Mouse (Mus musculus) pancreas, adult 10 weeks (tissue): Measurements from ENCODE around the gene Ms4a4b. TPM values are rescaled to one million over a fixed set of nuclear protein-coding genes. Genes with fewer than 3 reads are reported as not detected.

Experiments
- polyA plus RNA-seq: library from polyadenylated mRNA; stranded (reverse); fragments of 350-450 nt; fragmentation: Illumina TruSeq; extraction: RNeasy Lipid Tissue Mini Kit (QIAGEN cat#74804); gene quantifications from one replicate; pipeline ENCODE4 v1.2.3, GENCODE M21; 2015; ENCODE audit warnings: low read depth, low replicate concordance; ENCODE audit not compliant: insufficient read depth

The Ms4a4b gene
- not detected for polyA plus RNA-seq

DNA sequence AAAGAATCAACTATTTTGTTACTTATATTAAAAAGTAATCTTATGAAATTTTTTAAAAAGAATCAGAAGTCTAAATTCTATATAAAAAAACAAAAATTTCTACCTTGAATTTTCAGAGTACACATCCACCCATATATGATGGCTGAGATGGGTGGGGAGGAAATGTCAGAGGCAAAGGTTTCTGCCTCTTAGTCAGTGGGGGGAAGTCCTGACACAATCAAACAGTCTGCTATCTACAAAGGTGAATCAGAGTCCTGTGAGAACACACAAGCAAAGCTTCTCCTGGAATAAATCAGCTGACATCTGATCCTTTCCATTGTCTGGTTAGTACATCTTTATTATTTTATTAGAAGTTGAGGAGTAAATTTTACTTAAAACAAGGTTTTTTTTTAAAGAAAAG, at the start of gene Ms4a4b:
Gene Ms4a4b (plus strand): TSS at position 216 of the 400 bp plus-strand sequence.

DNA sequence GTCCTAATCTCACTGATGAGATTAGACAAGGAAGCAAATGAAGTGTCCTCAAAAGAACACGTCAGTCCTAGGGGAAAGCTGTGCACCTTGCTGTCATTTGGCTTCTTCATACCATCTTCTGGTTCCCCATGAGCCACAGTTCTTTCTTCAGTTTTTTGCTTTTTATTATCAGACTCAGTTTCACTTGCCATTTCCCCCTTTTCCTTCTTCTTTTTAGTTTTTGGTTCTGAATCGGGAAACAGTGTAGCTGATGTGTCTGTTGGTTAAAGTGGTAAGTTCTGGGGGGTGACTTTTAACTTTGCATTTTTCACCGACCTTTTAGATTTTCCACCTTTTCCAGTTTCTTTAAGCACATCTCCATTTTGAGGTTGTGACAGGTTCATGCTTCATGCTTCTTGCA, 38.8 kb upstream of the Ms4a4b start, which contains the start of gene Ms4a4c:
Gene Ms4a4c (plus strand): TSS at position 244 of the 400 bp plus-strand sequence.

DNA sequence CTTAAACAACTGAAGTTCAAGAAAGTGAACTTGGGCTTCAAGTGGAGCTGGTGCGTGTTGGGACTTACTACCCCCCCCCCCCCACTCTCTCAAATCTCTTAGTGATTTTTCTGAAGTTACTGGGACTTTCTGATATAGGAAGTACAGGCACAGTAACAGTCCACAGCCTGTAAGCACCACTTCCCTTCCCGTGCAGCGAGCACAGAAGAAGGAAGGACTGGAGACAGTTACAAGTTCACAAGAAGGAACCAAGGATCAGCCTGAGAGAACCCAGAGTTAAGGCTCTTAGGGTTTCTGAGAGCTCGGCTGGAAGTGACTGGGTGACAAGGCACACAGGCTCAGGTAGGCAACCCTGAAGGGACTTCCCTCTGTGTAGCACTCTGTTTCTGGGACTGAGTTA, 25.9 kb downstream of the Ms4a4b start, which contains the start of gene Ms4a6c:
Gene Ms4a6c (plus strand): TSS at position 152 of the 400 bp plus-strand sequence.

DNA sequence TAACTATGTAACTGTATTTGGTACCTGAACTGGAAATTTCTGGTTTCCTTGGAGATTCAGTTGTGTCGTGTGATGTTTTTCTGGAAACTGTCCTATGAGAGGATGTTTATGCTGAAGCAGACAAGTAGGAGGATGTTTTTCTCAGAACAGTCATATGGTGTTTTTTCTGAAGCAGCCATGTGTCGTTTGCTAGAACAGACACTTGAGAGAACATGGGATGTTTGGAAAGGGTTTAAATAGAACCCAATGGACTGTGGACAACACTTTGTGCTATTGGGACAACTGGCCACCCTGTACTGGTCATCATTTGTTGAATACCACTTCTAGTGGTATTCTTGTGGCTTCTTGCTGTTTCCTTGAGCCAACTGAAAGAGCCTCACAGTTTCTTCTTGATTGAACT, 42.4 kb downstream of the Ms4a4b start, which contains the start of gene Gm8369:
Gene Gm8369 (plus strand): TSS at position 193 of the 400 bp plus-strand sequence.

DNA sequence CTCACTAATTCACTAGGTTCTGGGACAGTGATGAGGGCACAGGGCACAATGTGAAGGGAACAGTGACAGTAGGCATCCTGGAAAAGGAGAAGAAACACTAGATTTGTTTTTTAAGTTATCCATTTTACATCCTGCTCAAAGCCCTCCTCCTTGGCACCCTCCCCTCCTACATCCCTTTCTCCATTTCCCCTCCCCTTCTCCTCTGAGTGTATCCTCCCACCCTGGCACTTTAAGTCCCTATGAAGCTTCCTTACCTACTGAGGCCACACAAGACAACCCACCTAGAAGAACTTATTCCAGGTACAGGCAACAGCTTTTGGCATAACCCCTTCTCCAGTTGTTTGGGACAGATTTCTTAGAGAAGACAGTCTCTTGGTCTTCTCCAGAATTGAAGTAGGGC, 72.9 kb downstream of the Ms4a4b start, which contains the start of gene Ms4a6b:
Gene Ms4a6b (plus strand): TSS at position 267 of the 400 bp plus-strand sequence.

Other genes starting within 250 kb of the Ms4a4b start
- gene Ms4a13, start 246.8 kb upstream of the Ms4a4b start, polyA plus RNA-seq = not detected
- gene Ms4a12, start 211.1 kb upstream of the Ms4a4b start, polyA plus RNA-seq = not detected
- gene Ms4a1, start 177.3 kb upstream of the Ms4a4b start, polyA plus RNA-seq = 0.52 TPM
- gene Ms4a5, start 159.7 kb upstream of the Ms4a4b start, polyA plus RNA-seq = not detected
- gene Ms4a14, start 129.1 kb upstream of the Ms4a4b start, polyA plus RNA-seq = 0.31 TPM
- 1.9 TPM for gene Ms4a7, start 107.4 kb upstream of the Ms4a4b start, polyA plus RNA-seq
- 2.9 TPM for gene Ms4a4a, start 68.0 kb upstream of the Ms4a4b start, polyA plus RNA-seq
- not detected for gene Ms4a4c, start 38.8 kb upstream of the Ms4a4b start, polyA plus RNA-seq
- 3.3 TPM for gene Ms4a6c, start 25.8 kb downstream of the Ms4a4b start, polyA plus RNA-seq
- not detected for gene Gm8369, start 42.4 kb downstream of the Ms4a4b start, polyA plus RNA-seq
- 3.0 TPM for gene Ms4a6b, start 73.0 kb downstream of the Ms4a4b start, polyA plus RNA-seq
- gene Ms4a4d, start 93.2 kb downstream of the Ms4a4b start, polyA plus RNA-seq = 8.9 TPM
- gene Ms4a6d, start 161.3 kb downstream of the Ms4a4b start, polyA plus RNA-seq = 2.2 TPM
- gene Ms4a2, start 180.2 kb downstream of the Ms4a4b start, polyA plus RNA-seq = not detected
- gene Ms4a3, start 197.3 kb downstream of the Ms4a4b start, polyA plus RNA-seq = not detected
- gene Oosp2, start 217.0 kb downstream of the Ms4a4b start, polyA plus RNA-seq = not detected
- not detected for gene Oosp1, start 247.6 kb downstream of the Ms4a4b start, polyA plus RNA-seq